Mouse (Mus musculus) large intestine, adult 2 months (tissue): ENCODE data around the gene Olfr203. TPM values are rescaled to one million over a fixed set of nuclear protein-coding genes. Genes with fewer than 3 reads are reported as not detected.
"Not testable (repeated sequence)": the region's sequence is repeated elsewhere in the genome, so short reads cannot be mapped to it uniquely, and the experiment has no call there.

Source experiments
- DNase-seq: peaks from one replicate; pipeline ENCODE4 v3.0.0-alpha.2; 2012; ENCODE audit warnings: low read depth, low spot score
- WGBS: fragments of 180-500 bp; shearing (Covaris S2); methylation state at CpG from one replicate; pipeline ENCODE4 v1.1.7; 2018; 5-methylcytosine and 5-hydroxymethylcytosine counted together
- polyA plus RNA-seq: library from polyadenylated mRNA; depleted of rRNA; stranded (reverse); fragments of >200 nt; gene quantifications from 2 replicates; pipeline ENCODE4 v1.2.3, GENCODE M21; 2012; rRNA removed

Gene Olfr203
- not detected in 2 replicates for polyA plus RNA-seq

DNA sequence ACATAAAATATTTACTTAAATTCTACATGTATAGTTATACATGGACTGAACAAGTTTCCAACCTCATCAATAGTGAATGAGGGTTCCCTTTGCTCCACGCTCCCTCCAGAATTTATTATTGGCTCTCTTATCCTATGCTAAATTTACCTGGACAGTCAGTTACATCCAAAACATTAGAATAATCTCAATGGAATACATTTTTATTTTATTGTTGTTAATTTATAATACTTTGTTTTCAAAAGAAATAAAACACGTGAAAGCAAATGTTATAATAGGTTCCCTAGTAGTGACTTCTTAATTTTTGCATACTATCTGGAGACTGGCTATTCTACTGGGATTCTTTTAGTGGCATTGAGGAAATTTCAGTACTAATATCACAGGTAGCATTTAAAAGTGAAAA lies at the start of gene Olfr203:
Gene Olfr203 (plus strand): TSS at position 301 of the 400 bp plus-strand sequence.
- no peak for DNase-seq
- WGBS = 86% methylated on average over 2 of the region's 2 CpGs

DNA sequence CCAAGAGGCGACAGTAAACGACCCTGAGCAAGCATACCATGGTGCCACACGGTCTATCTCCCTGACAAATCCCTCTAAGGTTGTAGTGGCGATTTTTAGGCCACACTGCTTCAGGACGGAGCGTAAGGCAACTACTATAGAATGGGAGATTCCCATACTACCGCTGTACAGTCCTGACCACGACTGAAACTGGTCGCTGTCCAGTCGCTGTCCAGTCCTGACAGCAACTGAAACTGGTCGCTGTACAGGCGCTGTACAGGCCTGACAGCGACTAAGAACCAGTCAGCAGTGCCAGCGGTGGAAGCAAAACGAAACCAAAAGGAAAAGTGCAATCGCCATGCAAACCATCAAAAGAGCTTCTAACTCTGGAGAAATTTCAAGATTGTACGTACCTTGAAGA lies 49.0 kb upstream of the Olfr203 start:
- WGBS = 85% methylated on average over 17 of the region's 17 CpGs

GRCm38 (mm10) chr16:59269097-59269496 lies 29.6 kb upstream of the Olfr203 start:
- WGBS = 58% methylated on average over 4 of the region's 4 CpGs
- not testable (repeated sequence) for DNase-seq

More for the DNA sequence above, 49.0 kb upstream of the Olfr203 start:
- no peak for DNase-seq

DNA sequence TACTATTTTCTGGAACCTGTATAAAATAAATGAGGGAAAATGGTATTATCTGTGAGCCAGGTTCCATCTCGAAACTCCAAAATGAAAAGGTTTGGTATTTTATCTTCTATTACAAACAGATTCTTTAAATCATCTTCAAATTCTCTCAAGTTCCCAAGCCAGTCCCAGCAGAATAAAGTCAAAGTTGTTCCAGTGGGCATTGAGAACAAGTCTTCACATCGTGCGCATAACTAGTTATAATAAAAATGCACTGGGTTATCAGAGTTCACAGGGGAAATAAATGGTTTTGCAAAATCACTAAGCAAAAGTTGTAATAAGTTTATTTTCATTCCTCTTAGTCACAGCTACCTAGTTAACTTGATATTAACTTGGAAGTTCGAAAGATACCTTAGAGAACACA lies 26.1 kb upstream of the Olfr203 start, which contains the start of gene Olfr201:
Gene Olfr201 (minus strand): TSS at position 101 of the 400 bp plus-strand sequence.
- WGBS = 81% methylated on average over 4 of the region's 4 CpGs

GRCm38 (mm10) chr16:59280542-59280941 lies 18.1 kb upstream of the Olfr203 start:
- no peak for DNase-seq
- 65% methylated on average over 3 of the region's 3 CpGs for WGBS

More for the DNA sequence above, 26.1 kb upstream of the Olfr203 start, which contains the start of gene Olfr201:
- DNase-seq = not testable (repeated sequence)

DNA sequence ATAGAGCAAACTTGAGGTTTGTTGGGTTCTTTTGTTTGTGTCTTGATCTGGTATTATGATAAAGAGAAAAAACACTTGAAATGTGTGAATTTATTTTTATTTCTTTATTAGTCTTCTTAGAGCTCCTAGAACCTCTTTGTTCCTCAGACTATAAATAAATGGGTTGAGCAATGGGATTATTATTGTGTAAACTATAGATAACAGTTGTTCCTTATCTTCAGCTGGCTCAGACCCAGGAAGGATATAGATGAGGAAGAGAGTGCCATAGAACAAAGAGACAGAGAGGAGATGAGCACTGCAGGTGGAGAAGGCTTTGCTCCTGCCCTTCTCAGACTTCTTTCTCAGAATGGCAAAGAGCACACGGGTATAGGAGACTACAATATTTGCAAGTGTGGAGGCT lies 15.2 kb upstream of the Olfr203 start:
- 52% methylated on average over 1 of the region's 1 CpGs for WGBS
- no peak for DNase-seq

- 75% methylated on average over 1 of the region's 1 CpGs for WGBS
- DNase-seq = no peak
Observed at GRCm38 (mm10) chr16:59286693-59287092, 12.0 kb upstream of the Olfr203 start, which contains the start of gene Olfr202. TSS of gene Olfr202 (minus strand) at chr16:59286793.

DNA sequence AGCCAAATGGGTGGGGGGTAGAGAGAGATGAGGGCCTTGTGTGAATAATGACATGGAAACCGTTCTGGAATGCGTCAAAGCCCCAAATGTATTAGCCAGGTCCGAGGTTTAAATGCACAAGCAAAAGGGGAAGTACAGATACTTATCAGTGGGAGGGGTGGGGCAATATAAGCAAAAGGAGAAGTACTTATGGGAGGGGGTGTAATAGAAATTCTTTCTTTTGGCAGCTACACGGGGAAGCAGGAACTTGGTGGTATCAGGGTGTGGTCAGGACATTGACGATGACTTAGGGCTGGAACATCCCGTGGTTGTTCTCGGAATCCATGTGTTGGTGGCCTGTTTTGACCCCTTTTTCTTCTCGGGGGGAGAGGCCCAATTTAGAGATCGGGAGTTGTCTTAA lies 11.1 kb upstream of the Olfr203 start:
- not testable (repeated sequence) for DNase-seq
- 68% methylated on average over 9 of the region's 9 CpGs for WGBS

DNA sequence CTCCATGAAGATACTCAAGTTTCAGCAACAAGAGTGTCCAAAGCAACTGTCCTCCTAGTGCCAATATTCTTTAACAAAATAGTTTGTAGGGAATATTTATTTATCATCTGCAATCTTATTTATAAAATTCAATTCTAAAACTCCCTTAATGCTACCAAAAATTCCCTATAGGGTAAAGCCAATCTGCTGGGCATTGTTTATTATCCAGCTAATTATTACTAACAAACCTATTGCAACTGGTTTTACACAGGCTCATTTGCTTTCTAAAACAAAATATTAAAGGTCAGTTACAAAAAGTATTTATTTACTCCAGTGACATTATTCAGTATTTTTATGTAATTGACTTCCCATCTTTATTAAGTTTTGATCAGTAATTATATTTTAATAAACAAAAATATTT lies 19.5 kb downstream of the Olfr203 start, which contains the start of gene Olfr204:
Gene Olfr204 (minus strand): TSS at position 101 of the 400 bp plus-strand sequence.
- no peak for DNase-seq

DNA sequence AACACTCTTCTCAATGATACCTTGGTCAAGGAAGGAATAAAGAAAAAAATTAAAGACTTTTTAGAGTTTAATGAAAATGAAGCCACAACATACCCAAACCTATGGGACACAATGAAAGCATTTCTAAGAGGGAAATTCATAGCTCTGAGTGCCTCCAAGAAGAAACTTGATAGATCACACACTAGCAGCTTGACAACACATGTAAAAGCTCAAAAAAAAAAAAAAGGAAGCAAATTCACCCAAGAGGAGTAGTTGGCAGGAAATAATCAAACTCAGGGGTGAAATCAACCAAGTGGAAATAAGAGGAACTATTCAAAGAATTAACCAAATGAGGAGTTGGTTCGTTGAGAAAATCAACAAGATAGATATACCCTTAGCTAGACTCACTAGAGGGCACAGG lies 24.6 kb downstream of the Olfr203 start:
- 25% methylated on average over 1 of the region's 1 CpGs for WGBS
- DNase-seq = not testable (repeated sequence)

DNA sequence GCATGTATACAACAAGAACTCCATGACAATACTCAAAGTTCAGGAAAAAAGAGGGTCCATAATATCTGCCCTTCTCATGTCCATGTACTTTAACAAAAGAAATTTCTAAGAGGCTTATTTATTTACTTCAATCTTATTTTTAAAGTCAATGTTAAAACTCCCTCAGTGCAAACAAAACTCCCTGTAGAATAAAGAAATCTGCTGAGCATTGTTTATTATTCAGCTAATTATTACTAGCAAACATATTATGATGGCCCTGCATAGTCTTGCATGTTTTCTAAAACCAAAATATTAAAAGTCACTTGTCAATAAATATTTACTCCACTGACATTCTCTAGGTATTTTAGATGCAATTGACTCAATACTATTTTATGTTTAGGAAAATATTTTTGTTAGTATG lies 32.4 kb downstream of the Olfr203 start, which contains the start of gene Olfr205:
Gene Olfr205 (minus strand): TSS at position 101 of the 400 bp plus-strand sequence.
- no peak for DNase-seq

DNA sequence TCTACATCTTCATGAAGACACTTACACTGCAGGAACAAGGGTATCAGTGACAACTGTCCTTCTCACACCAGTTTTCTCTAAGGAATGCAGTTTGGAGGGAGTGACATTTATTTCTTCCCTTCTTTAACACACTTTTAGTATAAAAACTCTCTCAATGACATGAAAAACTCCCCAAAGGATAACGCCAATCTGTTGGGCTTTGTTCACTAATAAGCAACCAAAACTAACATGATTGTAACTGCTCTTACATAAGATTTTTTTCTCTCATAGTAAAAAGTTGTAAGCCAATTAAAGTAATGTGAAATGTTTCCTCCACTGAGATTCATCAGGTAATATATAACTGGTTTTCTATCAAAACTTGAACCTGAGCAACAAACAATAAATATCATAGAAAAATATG lies 50.5 kb downstream of the Olfr203 start, which contains the start of gene Olfr206:
Gene Olfr206 (minus strand): TSS at position 101 of the 400 bp plus-strand sequence.
- WGBS = 70% methylated on average over 1 of the region's 1 CpGs
- no peak for DNase-seq

Other genes with a start within 250 kb of the Olfr203 start
- not detected in 2 replicates for gene Olfr190, start 220.9 kb upstream of the Olfr203 start, polyA plus RNA-seq
- not detected in 2 replicates for gene Olfr191, start 209.1 kb upstream of the Olfr203 start, polyA plus RNA-seq
- not detected in 2 replicates for gene Olfr193, start 187.0 kb upstream of the Olfr203 start, polyA plus RNA-seq
- gene Olfr194, start 177.8 kb upstream of the Olfr203 start, polyA plus RNA-seq = not detected in 2 replicates
- not detected in 2 replicates for gene Olfr195, start 151.8 kb upstream of the Olfr203 start, polyA plus RNA-seq
- gene Olfr196, start 128.4 kb upstream of the Olfr203 start, polyA plus RNA-seq = not detected in 2 replicates
- not detected in 2 replicates for gene Olfr198, start 95.3 kb upstream of the Olfr203 start, polyA plus RNA-seq
- not detected in 2 replicates for gene Olfr199, start 79.1 kb upstream of the Olfr203 start, polyA plus RNA-seq
- gene Olfr201, start 26.2 kb upstream of the Olfr203 start, polyA plus RNA-seq = not detected in 2 replicates
- not detected in 2 replicates for gene Olfr202, start 12.1 kb upstream of the Olfr203 start, polyA plus RNA-seq
- gene Olfr204, start 19.4 kb downstream of the Olfr203 start, polyA plus RNA-seq = not detected in 2 replicates
- not detected in 2 replicates for gene Olfr205, start 32.3 kb downstream of the Olfr203 start, polyA plus RNA-seq
- not detected in 2 replicates for gene Olfr206, start 50.4 kb downstream of the Olfr203 start, polyA plus RNA-seq
- not detected in 2 replicates for gene Olfr209, start 65.1 kb downstream of the Olfr203 start, polyA plus RNA-seq
- not detected in 2 replicates for gene Gabrr3, start 108.5 kb downstream of the Olfr203 start, polyA plus RNA-seq
- 5.7 and 5.8 TPM in 2 replicates for gene Riox2, start 172.9 kb downstream of the Olfr203 start, polyA plus RNA-seq